Mouse (Mus musculus): ENCODE data around the gene Gpr137c. TPM values are rescaled to one million over a fixed set of nuclear protein-coding genes. Genes with fewer than 3 reads are reported as not detected.

Gene Gpr137c
- polyA plus RNA-seq, 1 experiment from 2014 or later: 7.6 TPM

DNA sequence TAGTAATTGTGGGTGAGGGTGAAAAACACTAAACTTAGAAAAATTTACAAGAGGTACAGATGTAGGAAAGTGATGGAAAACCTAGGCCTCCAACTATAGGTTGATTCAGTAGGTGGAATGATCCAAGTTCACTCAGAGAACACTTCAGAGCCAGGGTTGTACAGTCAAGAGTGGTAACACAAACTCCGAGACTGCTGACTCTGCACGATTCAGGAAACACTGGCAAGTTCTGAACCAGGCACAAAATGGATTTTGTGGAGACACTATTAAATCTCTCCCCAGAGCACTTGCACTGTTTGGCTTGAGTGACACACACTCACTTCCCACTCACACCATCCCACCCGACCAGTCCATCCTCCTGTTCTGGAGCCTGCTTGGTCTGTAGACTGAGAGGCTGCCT lies 103.8 kb downstream of the Gpr137c start:
- Histone ChIP-seq H3K36me3 (ENCODE audit: control insufficient read depth, insufficient read depth, low read length) (no peaks in the 10 kb centered on the region), H3K27ac (ENCODE audit: low read depth, low read length) (no peak overlapping the region), H3K4me3 (ENCODE audit: low read depth, low read length) (no peak overlapping the region), H3K9me3 (ENCODE audit: control insufficient read depth, low read length) (no peaks in the 10 kb centered on the region), H3K4me2 (no peak overlapping the region), H3K4me1 (ENCODE audit: control insufficient read depth, insufficient read depth, low read length) (no peaks in the 10 kb centered on the region), H3K27me3 (ENCODE audit: control insufficient read depth, insufficient read depth, low read length) (no peaks in the 10 kb centered on the region), H3K9ac (ENCODE audit: low read length) (no peak overlapping the region)
- WGBS: 84% methylated on average over 3 of the region's 3 CpGs
- ATAC-seq (ENCODE audit: low FRiP score): no peak
- no peak for DNase-seq (ENCODE audit: low spot score, missing footprints)

DNA sequence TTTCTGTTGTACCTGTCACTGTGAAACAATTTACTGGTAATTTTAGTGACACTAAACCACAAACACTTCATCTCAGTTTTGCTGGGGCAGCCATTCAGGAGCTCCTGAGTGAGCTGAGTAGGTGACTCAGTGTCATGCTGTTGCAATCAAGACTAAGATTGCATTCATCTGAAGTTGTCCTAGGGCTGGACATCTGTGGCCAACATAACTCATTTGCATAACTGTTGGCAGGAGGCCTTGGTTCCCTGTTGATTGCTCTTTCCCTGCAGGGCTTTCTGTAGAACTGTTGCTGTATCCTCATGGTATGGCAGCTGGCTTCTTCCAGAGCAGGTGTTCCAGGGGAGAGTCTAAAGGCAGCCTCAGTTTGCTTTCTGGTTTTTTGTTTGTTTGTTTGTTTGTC lies 106.0 kb downstream of the Gpr137c start:
- Histone ChIP-seq H3K27ac (ENCODE audit: low read depth, low read length) (no peak overlapping the region), H3K4me1 (ENCODE audit: control insufficient read depth, insufficient read depth, low read length) (no peaks in the 10 kb centered on the region), H3K9me3 (ENCODE audit: control insufficient read depth, low read length) (no peaks in the 10 kb centered on the region), H3K4me3 (ENCODE audit: low read depth, low read length) (no peak overlapping the region), H3K4me2 (no peak overlapping the region), H3K9ac (ENCODE audit: low read length) (no peak overlapping the region; the same call in 1 of the 2 replicates), H3K36me3 (ENCODE audit: control insufficient read depth, insufficient read depth, low read length) (no peaks in the 10 kb centered on the region), H3K27me3 (ENCODE audit: control insufficient read depth, insufficient read depth, low read length) (no peaks in the 10 kb centered on the region)
- DNase-seq (ENCODE audit: low spot score, missing footprints): no peak
- no peak for ATAC-seq (ENCODE audit: low FRiP score)

DNA sequence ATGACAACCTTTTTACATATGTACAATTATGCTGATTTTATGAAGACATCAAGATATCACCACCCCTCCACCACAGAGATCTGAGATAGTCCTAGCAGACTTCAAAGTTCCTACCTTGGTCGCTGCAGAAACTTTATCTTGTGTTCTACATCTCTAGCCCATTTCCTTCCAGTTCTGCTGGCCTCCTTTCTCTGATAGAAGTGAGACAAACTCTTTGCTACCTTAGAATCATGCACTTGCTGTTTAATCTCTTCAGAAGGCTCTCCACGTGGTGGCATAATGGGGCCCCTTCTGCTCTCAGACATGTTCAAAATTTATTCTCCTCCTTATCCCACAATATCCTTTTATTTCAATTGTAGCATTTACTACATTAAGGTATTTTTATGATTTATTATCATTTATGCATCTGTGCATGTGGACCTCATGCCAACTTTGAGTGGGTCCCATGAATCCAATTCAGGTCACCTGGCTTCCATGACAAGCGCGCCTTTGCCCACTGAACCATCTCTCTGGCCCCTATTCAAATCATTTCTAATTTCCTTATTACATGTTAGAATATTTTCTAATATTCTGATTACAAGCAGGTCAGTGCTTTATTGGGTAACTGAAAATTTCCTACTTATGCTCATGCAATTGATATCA lies 108.7 kb downstream of the Gpr137c start:
- Histone ChIP-seq H3K4me1 (ENCODE audit: control insufficient read depth, insufficient read depth, low read length) (peaks cover 4% of the 10 kb centered on the region), H3K36me3 (ENCODE audit: control insufficient read depth, insufficient read depth, low read length) (peaks cover 3% of the 10 kb centered on the region; the same call in 1 of the 2 replicates), H3K27me3 (ENCODE audit: control insufficient read depth, insufficient read depth, low read length) (no peaks in the 10 kb centered on the region), H3K27ac (ENCODE audit: low read depth, low read length) (no peak overlapping the region), H3K9ac (ENCODE audit: low read length) (no peak overlapping the region), H3K9me3 (ENCODE audit: control insufficient read depth, low read length) (no peaks in the 10 kb centered on the region), H3K4me2 (no peak overlapping the region), H3K4me3 (ENCODE audit: low read depth, low read length) (no peak overlapping the region)
- DNase-seq (ENCODE audit: low spot score, missing footprints) (no peak), ATAC-seq (ENCODE audit: low FRiP score) (no peak)
- 90% methylated on average over 4 of the region's 4 CpGs for WGBS

DNA sequence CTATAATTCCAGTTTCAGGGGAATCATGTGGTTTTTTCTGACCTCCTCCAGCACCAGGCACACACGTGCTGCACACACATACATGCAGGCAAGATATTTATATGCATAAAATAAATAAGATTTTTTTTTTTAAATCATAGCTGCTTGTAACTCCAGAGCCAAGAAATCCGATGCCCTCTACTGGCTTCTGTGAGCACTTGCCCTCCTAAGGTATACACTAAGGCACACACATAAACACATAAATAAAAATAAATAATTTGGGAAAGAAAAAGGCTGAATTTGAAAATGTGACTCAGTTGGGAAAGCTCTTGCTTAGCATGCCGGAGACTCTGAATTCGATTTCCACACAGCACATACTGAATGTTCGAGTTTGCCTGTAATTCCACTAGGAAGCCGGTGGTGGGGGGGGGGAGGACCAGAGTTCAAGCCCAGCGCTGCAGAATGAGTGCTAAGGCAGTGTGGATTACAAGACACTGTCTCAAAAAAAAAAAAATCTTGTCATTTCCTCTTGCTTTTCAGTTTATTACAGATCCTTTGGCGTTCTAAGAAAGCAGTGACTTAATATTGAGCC lies 109.6 kb downstream of the Gpr137c start:
- Histone ChIP-seq H3K9ac (ENCODE audit: low read length) (no peak overlapping the region; the same call in 1 of the 2 replicates), H3K4me1 (ENCODE audit: control insufficient read depth, insufficient read depth, low read length) (peaks cover 4% of the 10 kb centered on the region), H3K36me3 (ENCODE audit: control insufficient read depth, insufficient read depth, low read length) (peaks cover 3% of the 10 kb centered on the region; the same call in 1 of the 2 replicates), H3K27ac (ENCODE audit: low read depth, low read length) (no peak overlapping the region), H3K9me3 (ENCODE audit: control insufficient read depth, low read length) (no peaks in the 10 kb centered on the region), H3K4me2 (peak overlapping the region; percentile 36), H3K27me3 (ENCODE audit: control insufficient read depth, insufficient read depth, low read length) (no peaks in the 10 kb centered on the region), H3K4me3 (ENCODE audit: low read depth, low read length) (peak overlapping the region; percentile 76)
- 19% methylated on average over 8 of the region's 8 CpGs for WGBS
- DNase-seq (ENCODE audit: low spot score, missing footprints): no peak
- no peak; the same call in none of the 2 replicates for ATAC-seq (ENCODE audit: low FRiP score)

DNA sequence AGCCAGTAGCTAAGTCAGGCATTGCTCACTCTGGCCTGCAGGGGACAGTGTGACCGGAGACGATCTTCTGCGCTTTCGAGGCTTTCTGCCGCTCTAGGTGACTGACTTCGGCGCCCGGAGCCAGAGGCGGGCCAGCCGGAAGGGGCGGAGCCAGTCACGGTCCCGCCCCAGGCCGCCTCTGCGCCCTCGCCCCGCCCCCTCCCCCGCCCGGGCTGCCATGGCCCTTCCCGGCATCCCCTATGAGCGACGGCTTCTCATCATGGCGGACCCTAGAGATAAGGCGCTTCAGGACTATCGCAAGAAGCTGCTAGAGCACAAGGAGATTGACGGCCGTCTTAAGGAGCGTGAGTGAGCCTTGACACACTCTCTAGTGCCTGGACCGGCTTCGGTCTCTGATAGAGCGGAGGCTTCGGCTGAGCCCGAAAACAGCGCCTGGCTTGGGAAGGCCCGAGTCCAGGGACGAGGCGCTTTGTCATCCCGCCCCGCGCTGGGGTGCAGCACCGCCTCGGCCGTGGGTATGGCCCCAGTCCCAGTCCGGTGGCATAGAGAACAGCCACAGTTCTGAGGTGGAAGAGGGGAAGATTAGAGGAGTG lies 110.2 kb downstream of the Gpr137c start, which contains the start of gene Psmc6:
TSS of gene Psmc6 (plus strand) at position 200 of the 593 bp plus-strand sequence.
- ATAC-seq (ENCODE audit: low FRiP score) (peak; percentile 98), DNase-seq (ENCODE audit: low spot score, missing footprints) (peak; percentile 99)
- peak within 1 kb of the TSS; percentile 76 for H3K4me3 ChIP-seq (ENCODE audit: low read depth, low read length)
- peak within 1 kb of the TSS; percentile 89 for H3K9ac ChIP-seq (ENCODE audit: low read length)
- peaks cover 4% of the 10 kb centered on the region for H3K4me1 ChIP-seq (ENCODE audit: control insufficient read depth, insufficient read depth, low read length)
- peak within 1 kb of the TSS; percentile 49 for H3K27ac ChIP-seq (ENCODE audit: low read depth, low read length)
- peak within 1 kb of the TSS; percentile 54 for H3K4me2 ChIP-seq
- peaks cover 3% of the 10 kb centered on the region; the same call in 1 of the 2 replicates for H3K36me3 ChIP-seq (ENCODE audit: control insufficient read depth, insufficient read depth, low read length)
- under 1% methylated on average over 44 of the region's 44 CpGs for WGBS
- H3K9me3 ChIP-seq (ENCODE audit: control insufficient read depth, low read length): no peaks in the 10 kb centered on the region
- no peaks in the 10 kb centered on the region for H3K27me3 ChIP-seq (ENCODE audit: control insufficient read depth, insufficient read depth, low read length)

Other genes with a start within 250 kb of the Gpr137c start
- gene Ptger2, start 231.5 kb upstream of the Gpr137c start, polyA plus RNA-seq (2014; fragmentation: Nextera tagmentation; extraction: Ambion mirVana): 0.12 TPM in 1 of 2 replicates, not detected in the other
- gene Txndc16, start 611 bp downstream of the Gpr137c start, polyA plus RNA-seq (2014; fragmentation: Nextera tagmentation; extraction: Ambion mirVana): 23.5 and 24.6 TPM in 2 replicates
- 33.8 and 40.9 TPM in 2 replicates for gene Ero1l, start 99.1 kb downstream of the Gpr137c start, polyA plus RNA-seq (2014; fragmentation: Nextera tagmentation; extraction: Ambion mirVana)
- gene Psmc6, start 110.1 kb downstream of the Gpr137c start, polyA plus RNA-seq (2014; fragmentation: Nextera tagmentation; extraction: Ambion mirVana): 258 and 276 TPM in 2 replicates
- 31.5 and 34.8 TPM in 2 replicates for gene Styx, start 131.4 kb downstream of the Gpr137c start, polyA plus RNA-seq (2014; fragmentation: Nextera tagmentation; extraction: Ambion mirVana)
- 42.7 and 46.6 TPM in 2 replicates for gene Gnpnat1, start 185.2 kb downstream of the Gpr137c start, polyA plus RNA-seq (2014; fragmentation: Nextera tagmentation; extraction: Ambion mirVana)

All from midbrain, embryonic 11.5 days (tissue).